Mouse (Mus musculus) hindbrain, embryonic 16.5 days (tissue): ENCODE measurements at regions not wholly inside any gene's neighbourhood (a gene's known extent, or its start where the extent isn't known, plus 50 kb on each side); places are given as distances from the start of the nearest gene placed in this dataset.

ENCODE experiments used
- ATAC-seq: fragments of 200-750 bp; cut with Nextera tagmentation; 2 replicates; pipeline ENCODE4 v1.8.0; 2017; ENCODE audit warnings: moderate TSS enrichment, moderate library complexity
- H3K27ac ChIP-seq: fragments of 300-500 bp; sonication (generic); 2 replicates; pipeline ENCODE4 v1.5.1; 2014; ENCODE audit warnings: low read depth, mild to moderate bottlenecking, control low read depth, low read length, moderate library complexity
- H3K27me3 ChIP-seq: fragments of 300-500 bp; sonication (generic); replicated peaks from 2 replicates; pipeline ENCODE4 v1.6.1; 2014; ENCODE audit warnings: low read length; ENCODE audit not compliant: control insufficient read depth, insufficient read depth
- H3K36me3 ChIP-seq: fragments of 300-500 bp; sonication (generic); 2 replicates; pipeline ENCODE4 v1.6.1; 2014; ENCODE audit warnings: mild to moderate bottlenecking, low read length, moderate library complexity, mixed read lengths; ENCODE audit not compliant: control insufficient read depth, insufficient read depth
- H3K4me1 ChIP-seq: fragments of 300-500 bp; sonication (generic); 2 replicates; pipeline ENCODE4 v1.6.1; 2014; ENCODE audit warnings: low read depth, low read length; ENCODE audit not compliant: control insufficient read depth, insufficient read depth
- H3K4me2 ChIP-seq: fragments of 300-500 bp; sonication (generic); 2 replicates; pipeline ENCODE4 v1.6.1; 2014; ENCODE audit warnings: mild to moderate bottlenecking, low read length, control low read depth, moderate library complexity
- H3K4me3 ChIP-seq: fragments of 300-500 bp; sonication (generic); 2 replicates; pipeline ENCODE4 v1.5.1; 2014; ENCODE audit warnings: mild to moderate bottlenecking, low read length, control low read depth, moderate library complexity
- H3K9ac ChIP-seq: fragments of 300-500 bp; sonication (generic); 2 replicates; pipeline ENCODE4 v1.6.1; 2014; ENCODE audit warnings: low read depth, mild to moderate bottlenecking, control low read depth, low read length, moderate library complexity
- H3K9me3 ChIP-seq: fragments of 300-500 bp; sonication (generic); 2 replicates; pipeline ENCODE4 v1.6.1; 2014; ENCODE audit warnings: mild to moderate bottlenecking, low read length, moderate library complexity; ENCODE audit not compliant: control insufficient read depth
- WGBS: fragments of 180-500 bp; shearing (Covaris S2); extraction: QIAGEN DNeasy Blood & Tissue Kit; methylation state at CpG from one replicate; pipeline ENCODE4 v1.1.7; 2014; 5-methylcytosine and 5-hydroxymethylcytosine counted together

GRCm38 (mm10) chr5:133940841-133941240, 158.7 kb upstream of the Castor2 start:
- H3K4me1 ChIP-seq, result peaks cover 5% of the 10 kb centered on the region
- H3K36me3 ChIP-seq, result no peaks in the 10 kb centered on the region
- H3K4me2 ChIP-seq, result no peak overlapping the region
- no peaks in the 10 kb centered on the region for H3K9me3 ChIP-seq
- no peak for ATAC-seq
- H3K9ac ChIP-seq, result no peak overlapping the region
- WGBS, result 74% methylated on average over 3 of the region's 3 CpGs
- H3K27ac ChIP-seq, result no peak overlapping the region
- no peak overlapping the region for H3K4me3 ChIP-seq
- H3K27me3 ChIP-seq, result no peaks in the 10 kb centered on the region

GRCm38 (mm10) chr5:133940030-133940429, 159.5 kb upstream of the Castor2 start:
- no peak overlapping the region for H3K4me2 ChIP-seq
- no peaks in the 10 kb centered on the region for H3K27me3 ChIP-seq
- no peaks in the 10 kb centered on the region for H3K36me3 ChIP-seq
- 68% methylated on average over 2 of the region's 2 CpGs for WGBS
- no peak overlapping the region for H3K9ac ChIP-seq
- no peak overlapping the region for H3K4me3 ChIP-seq
- H3K4me1 ChIP-seq, result peaks cover 5% of the 10 kb centered on the region
- ATAC-seq, result no peak
- no peak overlapping the region for H3K27ac ChIP-seq
- no peaks in the 10 kb centered on the region for H3K9me3 ChIP-seq

- no peak overlapping the region for H3K4me3 ChIP-seq
- no peaks in the 10 kb centered on the region for H3K9me3 ChIP-seq
- ATAC-seq, result no peak
- H3K27ac ChIP-seq, result no peak overlapping the region
- WGBS, result 40% methylated on average over 7 of the region's 9 CpGs
- H3K4me2 ChIP-seq, result no peak overlapping the region
- H3K9ac ChIP-seq, result no peak overlapping the region
- H3K36me3 ChIP-seq, result no peaks in the 10 kb centered on the region
- peaks cover 5% of the 10 kb centered on the region for H3K4me1 ChIP-seq
- no peaks in the 10 kb centered on the region for H3K27me3 ChIP-seq
Observed at GRCm38 (mm10) chr5:133937967-133938918, 161.3 kb upstream of the Castor2 start.

- ATAC-seq, result no peak
- H3K4me2 ChIP-seq, result no peak overlapping the region
- H3K9me3 ChIP-seq, result no peaks in the 10 kb centered on the region
- H3K4me3 ChIP-seq, result no peak overlapping the region
- H3K27ac ChIP-seq, result no peak overlapping the region
- H3K27me3 ChIP-seq, result no peaks in the 10 kb centered on the region
- 80% methylated on average over 6 of the region's 6 CpGs for WGBS
- H3K4me1 ChIP-seq, result peaks cover 5% of the 10 kb centered on the region
- H3K36me3 ChIP-seq, result no peaks in the 10 kb centered on the region
- H3K9ac ChIP-seq, result no peak overlapping the region
Observed at GRCm38 (mm10) chr5:133935451-133935850, 164.1 kb upstream of the Castor2 start.

GRCm38 (mm10) chr5:133935006-133935405, 164.5 kb upstream of the Castor2 start:
- peaks cover 5% of the 10 kb centered on the region for H3K4me1 ChIP-seq
- 73% methylated on average over 6 of the region's 6 CpGs for WGBS
- no peak overlapping the region for H3K4me2 ChIP-seq
- no peaks in the 10 kb centered on the region for H3K36me3 ChIP-seq
- H3K27me3 ChIP-seq, result no peaks in the 10 kb centered on the region
- no peak overlapping the region for H3K9ac ChIP-seq
- H3K9me3 ChIP-seq, result no peaks in the 10 kb centered on the region
- H3K27ac ChIP-seq, result no peak overlapping the region
- H3K4me3 ChIP-seq, result no peak overlapping the region
- no peak for ATAC-seq

GRCm38 (mm10) chr5:133930101-133930500, 169.4 kb upstream of the Castor2 start:
- Histone ChIP-seq H3K36me3 (no peaks in the 10 kb centered on the region), H3K4me2 (no peak overlapping the region), H3K27ac (no peak overlapping the region), H3K4me3 (no peak overlapping the region), H3K27me3 (no peaks in the 10 kb centered on the region), H3K9me3 (no peaks in the 10 kb centered on the region), H3K9ac (no peak overlapping the region), H3K4me1 (peaks cover 3% of the 10 kb centered on the region; the same call in 1 of the 2 replicates)
- WGBS, result 82% methylated on average over 5 of the region's 5 CpGs
- ATAC-seq, result no peak

GRCm38 (mm10) chr5:133927054-133927453, 172.5 kb upstream of the Castor2 start:
- WGBS, result 80% methylated on average over 5 of the region's 5 CpGs
- Histone ChIP-seq H3K9ac (no peak overlapping the region), H3K9me3 (no peaks in the 10 kb centered on the region), H3K4me3 (no peak overlapping the region), H3K36me3 (no peaks in the 10 kb centered on the region), H3K4me2 (no peak overlapping the region), H3K27ac (no peak overlapping the region), H3K4me1 (peaks cover 3% of the 10 kb centered on the region; the same call in 1 of the 2 replicates), H3K27me3 (no peaks in the 10 kb centered on the region)
- no peak for ATAC-seq

GRCm38 (mm10) chr5:133925184-133925900, 174.2 kb upstream of the Castor2 start:
- Histone ChIP-seq H3K36me3 (no peaks in the 10 kb centered on the region), H3K27me3 (no peaks in the 10 kb centered on the region), H3K9ac (no peak overlapping the region), H3K4me3 (no peak overlapping the region), H3K27ac (peak overlapping the region; percentile 72), H3K9me3 (no peaks in the 10 kb centered on the region), H3K4me1 (peaks cover 3% of the 10 kb centered on the region; the same call in 1 of the 2 replicates), H3K4me2 (no peak overlapping the region)
- ATAC-seq, result peak; percentile 91
- 22% methylated on average over 5 of the region's 5 CpGs for WGBS

GRCm38 (mm10) chr5:133922181-133922580, 177.3 kb upstream of the Castor2 start:
- WGBS, result 87% methylated on average over 1 of the region's 1 CpGs
- H3K27ac ChIP-seq, result no peak overlapping the region
- ATAC-seq, result no peak

More at GRCm38 (mm10) chr5:133922181-133922580, 177.3 kb upstream of the Castor2 start:
- Histone ChIP-seq H3K27me3 (no peaks in the 10 kb centered on the region), H3K4me2 (no peak overlapping the region), H3K9me3 (no peaks in the 10 kb centered on the region), H3K36me3 (no peaks in the 10 kb centered on the region), H3K9ac (no peak overlapping the region), H3K4me3 (no peak overlapping the region), H3K4me1 (peaks cover 3% of the 10 kb centered on the region; the same call in 1 of the 2 replicates)
